Mouse (Mus musculus): ENCODE data around the gene 1600014C23Rik. TPM values are rescaled to one million over a fixed set of nuclear protein-coding genes. Genes with fewer than 3 reads are reported as not detected.
A peak's percentile ranks its signal among the peaks of the same experiment; 100 is the strongest.

1600014C23Rik gene
- not detected for total RNA-seq (2021)
- long read RNA-seq, experiment 1 = 0 reads
- long read RNA-seq, experiment 2, partial matches to known transcripts = 0 of 1 reads
- long read RNA-seq, experiment 2, other reads (novel, unspliced or antisense) = 0 of 1 reads

GRCm38 (mm10) chr17:45733735-45734301, at the start of gene 1600014C23Rik:
1600014C23Rik (minus strand) TSS chr17:45733844.
- DNase-seq (ENCODE audit: low spot score in 2 of 2) = peak; percentile 71 to 87

GRCm38 (mm10) chr17:45778446-45778845, 44.8 kb upstream of the 1600014C23Rik start:
- DNase-seq (ENCODE audit: low spot score in 2 of 2) = no peak

DNA sequence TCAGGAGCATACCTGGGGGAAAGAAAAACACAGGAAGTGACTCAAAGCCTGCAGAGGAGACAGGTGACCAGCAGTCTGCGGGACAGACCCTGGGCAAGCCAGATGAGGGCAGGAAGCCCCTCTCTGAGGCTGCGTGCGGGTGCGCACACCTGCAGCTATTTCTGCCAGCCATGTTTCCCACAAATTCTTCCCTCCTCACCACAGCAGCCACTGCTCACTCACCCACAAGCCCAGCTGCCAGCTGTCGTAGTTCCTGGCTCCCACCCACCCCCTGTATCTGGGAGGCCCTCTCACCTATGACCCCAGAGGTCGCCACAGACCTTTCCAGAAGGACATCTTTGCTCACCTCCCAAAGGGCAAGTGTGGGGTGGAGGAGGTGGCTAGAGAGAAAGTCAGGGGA, 43.8 kb upstream of the 1600014C23Rik start:
- no peak for DNase-seq (ENCODE audit: low spot score in 2 of 2)

DNA sequence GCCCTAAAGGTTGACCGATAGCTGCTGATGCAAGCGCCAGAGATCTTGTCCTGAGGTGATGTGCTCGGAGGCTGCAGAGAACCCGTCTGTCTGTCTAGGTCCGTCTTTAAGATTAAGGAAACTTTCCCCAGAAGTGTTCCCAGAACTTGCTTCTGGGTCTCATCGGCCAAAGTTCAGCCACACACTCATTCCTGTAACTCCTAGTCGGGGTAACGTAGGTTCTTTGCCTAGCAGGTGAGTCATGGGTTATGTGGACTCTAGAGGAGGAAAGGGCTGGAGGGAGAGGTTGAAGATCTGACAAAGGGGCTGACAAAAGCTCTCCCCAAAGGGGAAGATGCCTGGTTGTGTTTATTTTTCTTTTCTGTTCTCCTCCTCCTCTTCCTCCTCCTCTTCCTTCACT, 42.5 kb upstream of the 1600014C23Rik start:
- no peak for DNase-seq (ENCODE audit: low spot score in 2 of 2)

DNA sequence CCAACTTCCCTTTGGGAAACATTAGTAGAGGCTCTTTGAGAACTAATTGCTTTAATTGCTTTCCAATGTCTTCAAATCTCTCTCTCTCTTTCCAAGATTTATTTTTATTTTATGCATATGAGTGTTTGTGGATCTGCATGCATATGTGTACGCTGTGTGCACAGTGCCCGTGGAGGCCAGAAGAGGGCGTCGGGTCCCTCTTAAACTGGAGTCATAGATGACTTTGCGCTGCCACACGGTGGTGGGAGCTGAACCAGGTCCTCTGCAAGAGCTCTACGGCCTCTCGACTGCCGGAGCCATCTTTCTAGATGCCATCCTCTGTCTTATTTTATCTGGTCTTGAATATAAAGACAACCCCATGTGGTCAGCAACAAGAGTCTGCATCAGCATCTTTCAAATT, 41.8 kb upstream of the 1600014C23Rik start:
- no peak for DNase-seq (ENCODE audit: low spot score in 2 of 2)

GRCm38 (mm10) chr17:45772566-45772965, 38.9 kb upstream of the 1600014C23Rik start:
- DNase-seq (ENCODE audit: low spot score in 2 of 2) = no peak

DNA sequence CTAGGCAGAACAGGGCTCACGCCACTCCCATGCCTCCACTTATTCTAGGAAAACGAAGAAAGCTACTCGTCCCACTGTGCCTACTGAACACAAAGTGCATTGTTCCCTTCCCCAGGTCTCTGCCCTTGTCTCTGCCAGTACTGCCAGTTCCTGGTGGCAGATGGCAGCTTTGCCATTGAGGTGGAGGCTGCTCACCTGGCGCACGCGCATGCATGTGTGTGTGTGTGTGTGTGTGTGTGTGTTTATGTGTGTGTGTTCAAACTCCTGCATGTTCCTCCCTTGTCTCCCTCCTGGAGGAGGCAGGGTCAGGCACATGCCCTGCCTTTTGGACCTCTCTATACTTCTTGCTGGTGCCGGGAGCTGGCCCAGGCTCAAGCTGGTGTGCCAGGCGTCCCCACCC, 38.5 kb upstream of the 1600014C23Rik start:
- DNase-seq (ENCODE audit: low spot score in 2 of 2) = no peak

DNA sequence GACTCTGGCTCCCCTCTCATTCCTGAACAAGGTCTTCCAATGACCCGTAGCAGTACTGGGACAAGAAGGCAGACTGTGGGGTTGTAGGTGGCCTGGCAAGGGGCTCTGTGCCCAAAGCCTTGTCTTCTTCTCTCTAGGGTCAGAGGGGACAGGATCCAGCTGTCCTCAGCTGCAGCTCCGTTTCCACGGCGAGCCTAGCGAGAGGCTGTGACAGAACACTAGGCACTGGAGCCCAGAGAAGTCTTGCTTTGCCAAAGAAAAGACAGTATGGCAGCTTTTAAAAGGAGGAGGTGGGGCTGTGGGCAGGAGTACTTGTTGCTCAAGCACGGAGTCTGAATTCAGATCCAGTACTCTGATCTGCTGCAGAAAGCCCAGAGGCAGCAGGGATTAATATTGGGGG, 36.8 kb upstream of the 1600014C23Rik start:
- DNase-seq (ENCODE audit: low spot score in 2 of 2) = no peak

DNA sequence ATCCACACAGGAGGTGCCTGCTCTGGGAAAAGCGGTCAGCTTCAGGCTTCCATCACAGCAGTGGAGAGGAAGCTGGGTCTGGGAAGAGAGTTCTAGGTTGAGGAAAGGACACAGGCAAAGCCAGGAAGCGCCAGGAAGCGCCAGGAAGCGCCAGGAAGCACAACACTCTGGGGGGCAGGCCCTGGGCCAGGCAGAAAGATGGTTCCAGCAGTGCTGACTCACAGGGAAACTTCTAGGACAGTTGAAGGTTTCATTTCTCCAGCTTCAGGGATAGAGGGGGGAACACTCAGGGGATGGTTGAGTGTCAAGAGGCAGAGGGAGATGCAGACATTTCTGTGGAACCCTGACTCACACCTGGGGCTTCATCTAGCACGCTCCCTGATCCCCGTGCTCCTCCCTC, 36.2 kb upstream of the 1600014C23Rik start:
- no peak for DNase-seq (ENCODE audit: low spot score in 2 of 2)

- no peak for DNase-seq (ENCODE audit: low spot score in 2 of 2)
Observed at GRCm38 (mm10) chr17:45767536-45768146, 34.0 kb upstream of the 1600014C23Rik start.

DNA sequence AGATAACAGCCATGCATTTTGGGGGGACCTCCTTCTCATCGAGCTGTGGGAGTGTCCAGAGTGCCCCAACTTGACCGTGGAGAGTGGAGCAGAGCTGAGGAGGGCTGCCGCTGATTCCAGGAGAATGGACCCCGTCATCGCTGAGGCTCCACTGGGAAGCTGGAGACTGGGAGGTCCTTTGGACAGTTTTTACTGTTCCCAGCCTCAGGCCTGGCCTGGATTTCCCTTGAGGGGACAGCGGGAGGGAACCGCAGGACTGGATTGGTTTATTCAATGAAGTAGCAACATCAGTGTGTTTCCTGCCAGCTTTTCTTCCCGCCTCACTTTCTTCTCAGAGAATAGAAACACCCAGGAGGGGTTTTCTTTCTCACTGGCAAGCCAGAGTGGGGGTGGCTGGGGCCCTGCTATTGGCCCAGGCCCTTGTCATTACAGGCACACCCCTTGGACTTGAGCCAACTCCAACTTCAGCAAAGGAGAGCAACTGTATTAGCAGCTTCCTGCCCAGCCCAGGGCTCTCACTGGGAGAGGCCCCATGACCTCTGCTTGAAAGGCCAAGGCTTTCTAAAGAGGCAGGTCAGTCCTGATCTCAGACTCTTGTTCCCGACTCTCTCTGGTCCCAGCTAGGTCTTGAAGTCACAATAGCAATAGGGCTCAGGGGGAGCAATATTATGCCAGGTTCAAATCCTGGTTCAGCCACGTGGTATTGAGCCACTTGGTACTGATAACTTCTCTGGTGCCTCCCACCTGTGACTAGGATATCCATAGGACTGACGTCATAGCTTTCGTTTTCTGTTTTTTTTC, 33.3 kb upstream of the 1600014C23Rik start:
- DNase-seq (ENCODE audit: low spot score in 2 of 2) = peak; percentile 56 to 88

GRCm38 (mm10) chr17:45765914-45766313, 32.3 kb upstream of the 1600014C23Rik start:
- peak in 1 of 2 experiments; percentile 50 for DNase-seq (ENCODE audit: low spot score in 2 of 2)

DNA sequence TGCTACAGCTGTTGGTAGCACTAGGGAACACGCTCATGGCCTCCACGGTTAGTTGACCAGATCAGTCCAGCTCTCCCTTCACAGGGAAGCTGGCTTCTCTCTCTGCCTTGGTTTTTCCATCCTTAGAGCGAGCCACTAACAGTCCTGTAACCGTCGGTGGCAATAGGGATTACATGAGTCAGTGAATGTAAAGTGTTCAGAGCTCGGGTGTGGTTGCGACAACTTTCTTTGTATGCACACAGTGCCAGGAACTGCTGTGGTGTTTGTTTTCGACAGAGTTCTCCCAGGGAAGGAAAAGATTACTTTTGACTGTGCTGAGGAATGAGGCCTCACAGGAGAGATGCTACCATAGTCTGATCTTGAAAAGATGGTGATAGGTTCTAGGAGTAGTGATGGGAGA, 29.5 kb upstream of the 1600014C23Rik start:
- DNase-seq (ENCODE audit: low spot score in 2 of 2) = no peak

DNA sequence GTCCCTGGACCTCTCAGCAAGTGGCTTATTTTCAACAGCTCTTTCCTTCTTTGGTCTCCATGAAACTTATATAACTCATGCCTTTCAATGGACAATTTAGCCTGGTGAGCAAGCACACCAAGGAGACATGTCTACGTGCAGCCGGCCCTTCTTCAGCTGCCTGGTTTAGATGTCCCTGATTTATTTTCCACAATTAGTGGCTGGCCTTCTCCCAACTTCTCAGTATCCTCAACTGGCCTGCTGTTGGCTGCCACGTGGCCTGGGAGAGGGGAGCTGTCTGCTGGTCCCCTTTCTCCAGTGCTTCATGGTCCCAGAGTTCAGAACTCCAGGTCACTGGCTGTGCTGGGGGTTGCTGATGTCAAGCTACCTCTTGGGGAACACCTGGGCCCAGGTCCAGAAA, 28.3 kb upstream of the 1600014C23Rik start:
- DNase-seq (ENCODE audit: low spot score in 2 of 2) = peak in 1 of 2 experiments; percentile 36

- DNase-seq (ENCODE audit: low spot score in 2 of 2) = peak in 1 of 2 experiments; percentile 42
Observed at GRCm38 (mm10) chr17:45760965-45761645, 27.5 kb upstream of the 1600014C23Rik start.

- peak in 1 of 2 experiments; percentile 62 for DNase-seq (ENCODE audit: low spot score in 2 of 2)
Observed at GRCm38 (mm10) chr17:45759751-45760150, 26.1 kb upstream of the 1600014C23Rik start.

DNA sequence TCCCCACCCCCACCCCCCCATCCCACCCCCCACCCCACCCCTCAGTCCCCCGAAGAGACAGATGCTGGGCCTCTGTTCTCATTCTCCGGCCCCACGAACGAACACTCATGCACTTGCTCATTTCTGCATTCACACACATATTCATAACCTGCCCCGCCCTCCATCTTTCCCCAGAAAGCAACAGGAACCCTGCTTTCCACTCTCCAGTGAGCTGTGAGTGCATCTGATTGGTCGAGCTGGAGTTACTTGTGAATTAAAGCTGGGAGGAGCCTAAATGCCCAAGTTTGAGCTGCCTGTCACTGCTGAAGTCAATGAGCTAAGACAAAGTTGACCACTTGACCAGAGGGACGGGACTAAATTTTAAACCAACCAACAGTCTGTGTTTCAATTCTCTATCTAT, 25.2 kb upstream of the 1600014C23Rik start:
- no peak for DNase-seq (ENCODE audit: low spot score in 2 of 2)

DNA sequence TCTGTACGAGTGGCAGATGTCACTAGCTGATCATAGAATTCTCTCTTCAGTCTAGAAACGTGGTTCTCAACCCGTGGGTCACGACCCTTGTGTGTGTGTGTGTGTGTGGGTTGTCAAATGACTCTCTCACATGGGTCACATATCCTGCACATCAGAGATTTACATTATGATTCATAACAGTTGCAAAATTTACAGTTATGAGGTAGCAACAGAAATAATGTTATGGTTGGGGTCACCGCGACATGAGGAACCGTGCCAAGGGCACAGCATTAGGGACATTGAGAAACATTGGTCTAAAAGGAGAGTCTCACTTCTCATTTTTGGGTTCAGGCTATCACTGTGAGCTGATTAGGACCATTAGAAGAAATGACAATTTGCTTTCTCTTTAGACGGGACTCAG, 24.3 kb upstream of the 1600014C23Rik start:
- DNase-seq (ENCODE audit: low spot score in 2 of 2) = no peak

DNA sequence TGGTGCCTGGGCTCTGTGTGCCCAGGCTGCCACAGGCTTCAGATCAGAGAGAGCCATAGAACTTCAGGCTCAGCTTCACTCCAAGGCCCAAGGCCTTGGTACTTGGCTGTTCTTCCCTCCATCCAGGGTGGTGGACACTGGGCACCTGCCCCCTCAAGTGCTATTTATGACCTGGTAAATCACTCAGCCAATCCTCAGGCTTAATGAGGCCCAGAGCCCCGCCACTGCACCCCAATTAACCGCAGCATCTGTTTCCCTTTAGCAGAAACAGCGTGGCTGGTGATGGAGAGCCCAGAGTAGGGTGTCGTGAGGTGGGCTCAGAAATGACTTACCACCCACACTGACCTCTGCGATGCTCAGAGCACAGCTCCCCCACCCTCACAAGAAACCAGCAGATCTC, 23.2 kb upstream of the 1600014C23Rik start:
- no peak for DNase-seq (ENCODE audit: low spot score in 2 of 2)

DNA sequence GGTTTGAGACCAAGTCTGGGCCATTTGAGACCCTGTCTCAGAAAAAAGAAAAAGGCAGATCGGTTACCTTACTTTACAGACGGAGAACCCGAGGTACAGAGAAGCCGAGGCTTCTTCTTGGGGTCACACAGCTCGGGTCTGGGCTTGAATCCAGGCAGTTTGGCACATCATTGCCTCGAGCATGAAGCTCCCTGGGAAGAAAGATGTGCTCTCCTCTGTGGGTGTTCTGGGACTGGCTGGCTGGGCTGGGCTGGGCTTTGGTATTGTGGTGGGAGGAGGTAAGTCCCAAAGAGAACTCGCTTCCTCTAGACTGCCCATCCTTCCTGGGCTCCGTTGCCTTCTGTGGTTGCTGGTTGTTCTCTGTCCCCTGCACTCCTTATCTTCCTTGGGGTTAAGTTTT, 22.7 kb upstream of the 1600014C23Rik start:
- DNase-seq (ENCODE audit: low spot score in 2 of 2) = no peak

DNA sequence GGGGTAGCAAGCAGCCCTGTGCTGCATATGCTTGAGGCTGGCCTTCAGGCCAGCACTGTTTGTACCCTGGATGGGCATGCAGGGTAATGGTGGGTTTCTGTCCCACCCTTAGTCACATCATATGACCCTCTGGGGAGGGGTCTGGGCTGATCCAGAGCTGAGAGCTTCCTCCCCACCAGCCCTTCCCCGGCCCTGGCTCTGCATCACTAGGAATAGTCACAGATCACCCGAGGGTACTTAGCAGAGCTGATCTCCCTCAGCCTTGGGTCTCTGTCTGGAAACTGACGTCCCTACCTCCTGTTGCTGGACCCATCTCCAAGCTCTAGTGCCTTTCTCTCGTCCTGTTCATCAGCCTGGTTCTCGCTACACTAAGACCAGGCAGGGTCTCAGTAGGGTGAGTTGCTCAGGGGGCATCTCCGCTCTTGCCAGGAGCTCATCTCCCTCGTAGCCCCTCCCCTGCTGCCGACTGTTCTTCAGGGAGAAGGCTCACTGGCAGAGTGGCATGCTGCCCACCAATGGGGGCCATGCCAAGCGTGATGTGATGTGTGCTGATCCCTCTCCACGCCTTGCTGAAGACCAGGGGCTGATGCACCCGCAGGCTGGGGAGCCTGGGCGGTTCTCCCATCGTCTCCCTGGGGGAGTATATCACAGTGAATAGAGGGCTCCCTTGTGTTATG, 20.7 kb upstream of the 1600014C23Rik start:
- DNase-seq (ENCODE audit: low spot score in 2 of 2) = peak; percentile 88 to 95
